Mouse (Mus musculus): ENCODE data around the gene H2-Ke6.

GRCm38 (mm10) chr17:34045941-34046340 is 18.1 kb upstream of the H2-Ke6 start:
- TF ChIP-seq CTCF (IDR thresholded peaks at IDR 0.05; ENCODE audit: low read depth, low read length) (no peak), POLR2A (IDR thresholded peaks at IDR 0.05; ENCODE audit: extremely low read depth, insufficient read depth, low read length) (no peak)

Measured in liver, adult 2 months (tissue).